Mouse (Mus musculus): Measurements from ENCODE around the gene Spag17.

- TF ChIP-seq CTCF (IDR thresholded peaks at IDR 0.05; ENCODE audit: borderline replicate concordance, insufficient read depth, low read depth, low read length) (no peak), POLR2A (IDR thresholded peaks at IDR 0.05; ENCODE audit: borderline replicate concordance, insufficient read depth, low read length) (no peak)
These were observed 278.4 kb downstream of the Spag17 start for GRCm38 (mm10) chr3:100163556-100163955.
